Mouse (Mus musculus) limb, embryonic 15.5 days (tissue): ENCODE data around the gene Cnnm3. TPM values are rescaled to one million over a fixed set of nuclear protein-coding genes. Genes with fewer than 3 reads are reported as not detected.

Experiments
- ATAC-seq: fragments of 200-750 bp; cut with Nextera tagmentation; 2 replicates; pipeline ENCODE4 v1.8.0; 2017; ENCODE audit warnings: low read depth, moderate TSS enrichment; ENCODE audit not compliant: insufficient number of reproducible peaks, low FRiP score, low TSS enrichment
- H3K27ac ChIP-seq: fragments of 300-500 bp; sonication (generic); 2 replicates; pipeline ENCODE4 v1.5.1; 2015; ENCODE audit warnings: moderate library complexity, mild to moderate bottlenecking, inconsistent platforms
- H3K27me3 ChIP-seq: fragments of 300-500 bp; sonication (generic); 2 replicates; pipeline ENCODE4 v1.6.1; 2015; ENCODE audit warnings: inconsistent platforms
- H3K36me3 ChIP-seq: fragments of 300-500 bp; sonication (generic); 2 replicates; pipeline ENCODE4 v1.6.1; 2015; ENCODE audit warnings: inconsistent platforms
- H3K4me1 ChIP-seq: fragments of 300-500 bp; sonication (generic); 2 replicates; pipeline ENCODE4 v1.6.1; 2015; ENCODE audit warnings: inconsistent platforms
- H3K4me2 ChIP-seq: fragments of 300-500 bp; sonication (generic); 2 replicates; pipeline ENCODE4 v1.6.1; 2015; ENCODE audit warnings: mild to moderate bottlenecking, inconsistent platforms
- H3K4me3 ChIP-seq: fragments of 300-500 bp; sonication (generic); 2 replicates; pipeline ENCODE4 v1.5.1; 2015; ENCODE audit warnings: mild to moderate bottlenecking, inconsistent platforms
- H3K9ac ChIP-seq: fragments of 300-500 bp; sonication (generic); 2 replicates; pipeline ENCODE4 v1.6.1; 2015; ENCODE audit warnings: inconsistent platforms
- H3K9me3 ChIP-seq: fragments of 300-500 bp; sonication (generic); 2 replicates; pipeline ENCODE4 v1.6.1; 2016; ENCODE audit warnings: inconsistent platforms
- WGBS: fragments of 180-500 bp; shearing (Covaris S2); methylation state at CpG from one replicate; pipeline ENCODE4 v1.1.7; 2015; 5-methylcytosine and 5-hydroxymethylcytosine counted together
- polyA plus RNA-seq: library from polyadenylated mRNA; unstranded; fragments of >200 nt; fragmentation: Nextera tagmentation; extraction: Ambion mirVana; gene quantifications from 2 replicates; pipeline ENCODE4 v1.2.1, GENCODE M21; 2015

The Cnnm3 gene
- polyA plus RNA-seq, 1 experiment from 2014 or later, result 3.2 TPM

- 88% methylated on average over 11 of the region's 11 CpGs for WGBS
- Histone ChIP-seq H3K9me3 (no peaks in the 10 kb centered on the region), H3K27me3 (no peaks in the 10 kb centered on the region), H3K9ac (no peak overlapping the region), H3K4me2 (no peak overlapping the region), H3K27ac (no peak overlapping the region), H3K4me1 (0 out of 2 replicates have a peak, but pooled peaks cover 3% of the 10 kb centered on the region), H3K36me3 (peaks cover 53% of the 10 kb centered on the region), H3K4me3 (no peak overlapping the region)
- ATAC-seq, result no peak
Measured at GRCm38 (mm10) chr1:36540132-36540531, 28.5 kb downstream of the Cnnm3 start.

GRCm38 (mm10) chr1:36540807-36541206, 29.1 kb downstream of the Cnnm3 start:
- Histone ChIP-seq H3K9ac (no peak overlapping the region), H3K27ac (no peak overlapping the region), H3K27me3 (no peaks in the 10 kb centered on the region), H3K36me3 (peaks cover 53% of the 10 kb centered on the region), H3K4me3 (no peak overlapping the region), H3K4me2 (no peak overlapping the region), H3K4me1 (0 out of 2 replicates have a peak, but pooled peaks cover 8% of the 10 kb centered on the region), H3K9me3 (no peaks in the 10 kb centered on the region)
- 92% methylated on average over 12 of the region's 12 CpGs for WGBS
- no peak for ATAC-seq

- no peaks in the 10 kb centered on the region for H3K27me3 ChIP-seq
- H3K9me3 ChIP-seq, result no peaks in the 10 kb centered on the region
- no peak overlapping the region for H3K27ac ChIP-seq
- no peak overlapping the region for H3K4me2 ChIP-seq
- H3K9ac ChIP-seq, result no peak overlapping the region
- 98% methylated on average over 16 of the region's 16 CpGs for WGBS
- peaks cover 17% of the 10 kb centered on the region for H3K4me1 ChIP-seq
- H3K4me3 ChIP-seq, result no peak overlapping the region
- H3K36me3 ChIP-seq, result peaks cover 49% of the 10 kb centered on the region
- ATAC-seq, result no peak
Measured at GRCm38 (mm10) chr1:36541844-36542243, 30.2 kb downstream of the Cnnm3 start.

GRCm38 (mm10) chr1:36542925-36543324, 31.3 kb downstream of the Cnnm3 start:
- no peak overlapping the region for H3K4me3 ChIP-seq
- H3K4me2 ChIP-seq, result no peak overlapping the region
- no peak overlapping the region for H3K27ac ChIP-seq
- 84% methylated on average over 9 of the region's 9 CpGs for WGBS
- peaks cover 22% of the 10 kb centered on the region for H3K4me1 ChIP-seq
- no peaks in the 10 kb centered on the region for H3K9me3 ChIP-seq
- ATAC-seq, result no peak
- H3K9ac ChIP-seq, result no peak overlapping the region
- peaks cover 44% of the 10 kb centered on the region for H3K36me3 ChIP-seq
- H3K27me3 ChIP-seq, result no peaks in the 10 kb centered on the region

- H3K4me3 ChIP-seq, result no peak overlapping the region
- no peak overlapping the region for H3K9ac ChIP-seq
- H3K4me2 ChIP-seq, result no peak overlapping the region
- no peak overlapping the region for H3K27ac ChIP-seq
- H3K27me3 ChIP-seq, result no peaks in the 10 kb centered on the region
- ATAC-seq, result no peak
- 79% methylated on average over 2 of the region's 2 CpGs for WGBS
- H3K9me3 ChIP-seq, result no peaks in the 10 kb centered on the region
- peaks cover 45% of the 10 kb centered on the region for H3K4me1 ChIP-seq
- H3K36me3 ChIP-seq, result peaks cover 38% of the 10 kb centered on the region
Measured at GRCm38 (mm10) chr1:36545382-36545781, 33.7 kb downstream of the Cnnm3 start.

GRCm38 (mm10) chr1:36545845-36546600, 34.4 kb downstream of the Cnnm3 start:
- no peaks in the 10 kb centered on the region for H3K9me3 ChIP-seq
- H3K4me1 ChIP-seq, result peaks cover 47% of the 10 kb centered on the region
- peak overlapping the region; percentile 62; the same call in 1 of the 2 replicates for H3K9ac ChIP-seq
- H3K27ac ChIP-seq, result no peak overlapping the region
- peaks cover 39% of the 10 kb centered on the region for H3K36me3 ChIP-seq
- H3K4me3 ChIP-seq, result peak overlapping the region; percentile 60
- ATAC-seq, result no peak
- WGBS, result 67% methylated on average over 19 of the region's 19 CpGs
- peak overlapping the region; percentile 70 for H3K4me2 ChIP-seq
- H3K27me3 ChIP-seq, result no peaks in the 10 kb centered on the region

GRCm38 (mm10) chr1:36546888-36547471, 35.3 kb downstream of the Cnnm3 start, which contains the start of gene Ankrd39:
Gene Ankrd39, minus strand, starts transcription at chr1:36547445.
- H3K27me3 ChIP-seq, result no peaks in the 10 kb centered on the region
- no peaks in the 10 kb centered on the region for H3K9me3 ChIP-seq
- peaks cover 40% of the 10 kb centered on the region for H3K36me3 ChIP-seq
- peak within 1 kb of the TSS; percentile 70 for H3K4me2 ChIP-seq
- peak within 1 kb of the TSS; percentile 62 for H3K9ac ChIP-seq
- WGBS, result under 1% methylated on average over 43 of the region's 43 CpGs
- ATAC-seq, result peak; percentile 94
- peak within 1 kb of the TSS; percentile 79 for H3K27ac ChIP-seq
- H3K4me1 ChIP-seq, result peaks cover 50% of the 10 kb centered on the region
- peak within 1 kb of the TSS; percentile 60 for H3K4me3 ChIP-seq

- Histone ChIP-seq H3K9me3 (no peaks in the 10 kb centered on the region), H3K4me2 (no peak overlapping the region), H3K27me3 (no peaks in the 10 kb centered on the region), H3K27ac (peak overlapping the region; percentile 79), H3K4me3 (no peak overlapping the region), H3K36me3 (peaks cover 43% of the 10 kb centered on the region), H3K9ac (no peak overlapping the region), H3K4me1 (peaks cover 50% of the 10 kb centered on the region)
- ATAC-seq, result no peak
- WGBS, result 20% methylated on average over 9 of the region's 9 CpGs
Measured at GRCm38 (mm10) chr1:36547981-36548598, 36.4 kb downstream of the Cnnm3 start.

- Histone ChIP-seq H3K4me3 (no peak overlapping the region), H3K27ac (peak overlapping the region; percentile 47), H3K36me3 (peaks cover 50% of the 10 kb centered on the region), H3K9ac (no peak overlapping the region), H3K9me3 (no peaks in the 10 kb centered on the region), H3K27me3 (no peaks in the 10 kb centered on the region), H3K4me1 (peaks cover 55% of the 10 kb centered on the region), H3K4me2 (no peak overlapping the region)
- WGBS, result 25% methylated on average over 8 of the region's 8 CpGs
- ATAC-seq, result no peak
Measured at GRCm38 (mm10) chr1:36548771-36549170, 37.1 kb downstream of the Cnnm3 start.

- 72% methylated on average over 18 of the region's 18 CpGs for WGBS
- peak overlapping the region; percentile 47; the same call in 1 of the 2 replicates for H3K27ac ChIP-seq
- no peak for ATAC-seq
- no peak overlapping the region for H3K9ac ChIP-seq
- H3K4me3 ChIP-seq, result no peak overlapping the region
- no peak overlapping the region for H3K4me2 ChIP-seq
- peaks cover 57% of the 10 kb centered on the region for H3K36me3 ChIP-seq
- no peaks in the 10 kb centered on the region for H3K9me3 ChIP-seq
- no peaks in the 10 kb centered on the region for H3K27me3 ChIP-seq
- peaks cover 60% of the 10 kb centered on the region for H3K4me1 ChIP-seq
Measured at GRCm38 (mm10) chr1:36549491-36549890, 37.8 kb downstream of the Cnnm3 start.

- H3K4me3 ChIP-seq, result no peak overlapping the region
- H3K27me3 ChIP-seq, result no peaks in the 10 kb centered on the region
- H3K36me3 ChIP-seq, result peaks cover 65% of the 10 kb centered on the region
- H3K9me3 ChIP-seq, result no peaks in the 10 kb centered on the region
- 77% methylated on average over 20 of the region's 20 CpGs for WGBS
- peaks cover 67% of the 10 kb centered on the region for H3K4me1 ChIP-seq
- no peak overlapping the region for H3K9ac ChIP-seq
- ATAC-seq, result no peak
- H3K27ac ChIP-seq, result peak overlapping the region; percentile 47; the same call in 1 of the 2 replicates
- H3K4me2 ChIP-seq, result no peak overlapping the region
Measured at GRCm38 (mm10) chr1:36550075-36550863, 38.6 kb downstream of the Cnnm3 start.
